Mouse (Mus musculus) heart, adult 2 months (tissue): ENCODE results near the gene Hist2h2ac. TPM values are rescaled to one million over a fixed set of nuclear protein-coding genes. Genes with fewer than 3 reads are reported as not detected.
A peak's percentile ranks its signal among the peaks of the same experiment; 100 is the strongest.

Source experiments
- DNase-seq, 2 experiments: peaks; one replicate each; pipeline ENCODE4 v3.0.0; 2021
- H3K27ac ChIP-seq: fragments of 200-600 bp; 2 replicates; pipeline ENCODE4 v1.8.1; 2022
- H3K27me3 ChIP-seq: fragments of 200-500 bp; 2 replicates; pipeline ENCODE4 v1.6.1; 2012; ENCODE audit warnings: mild to moderate bottlenecking, low read length, inconsistent platforms, mixed read lengths; ENCODE audit not compliant: control insufficient read depth, insufficient read depth
- H3K36me3 ChIP-seq: fragments of 200-500 bp; 2 replicates; pipeline ENCODE4 v1.6.1; 2012; ENCODE audit warnings: low read length, inconsistent platforms; ENCODE audit not compliant: control insufficient read depth, insufficient read depth
- H3K4me1 ChIP-seq: fragments of 200-500 bp; 2 replicates; pipeline ENCODE4 v1.6.1; 2011; ENCODE audit warnings: low read length; ENCODE audit not compliant: control insufficient read depth, insufficient read depth
- H3K4me3 ChIP-seq: fragments of 200-600 bp; 2 replicates; pipeline ENCODE4 v1.8.1; 2022
- H3K79me2 ChIP-seq: fragments of 200-500 bp; replicated peaks from 2 replicates; pipeline ENCODE4 v1.6.1; 2012; ENCODE audit warnings: mild to moderate bottlenecking, inconsistent platforms, low read length, moderate library complexity, mixed read lengths; ENCODE audit not compliant: control insufficient read depth, insufficient read depth
- H3K9ac ChIP-seq: fragments of 200-500 bp; 2 replicates; pipeline ENCODE4 v1.6.1; 2012; ENCODE audit warnings: low read depth, mild to moderate bottlenecking, control low read depth, inconsistent platforms, low read length, mixed read lengths
- CTCF ChIP-seq: fragments of 200-600 bp; IDR thresholded peaks from 2 replicates; pipeline ENCODE4 v1.8.1; 2022; ENCODE audit warnings: antibody characterized with exemption, mild to moderate bottlenecking, moderate library complexity
- EP300 ChIP-seq: fragments of 200-500 bp; IDR thresholded peaks from 2 replicates; pipeline ENCODE4 v1.6.1; 2011; ENCODE audit warnings: low read depth, low read length, control low read depth; ENCODE audit not compliant: insufficient read depth
- POLR2A ChIP-seq: fragments of 200-500 bp; IDR thresholded peaks from 2 replicates; pipeline ENCODE4 v1.6.1; 2011; ENCODE audit warnings: mild to moderate bottlenecking, low read depth, low read length, control low read depth; ENCODE audit not compliant: insufficient read depth
- WGBS: fragments of 180-500 bp; shearing (Covaris S2); methylation state at CpG from one replicate; pipeline ENCODE4 v1.1.7; 2018; 5-methylcytosine and 5-hydroxymethylcytosine counted together
- intact Hi-C: fragments of 180-260 bp; cut with DNase I; formaldehyde crosslinking; loops from one replicate; pipeline ENCODE4 v1.15.1; 2025
- polyA plus RNA-seq: library from polyadenylated mRNA; depleted of rRNA; stranded (reverse); fragments of >200 nt; gene quantifications from 2 replicates; pipeline ENCODE4 v1.2.3, GENCODE M21; 2012
- total RNA-seq, 2 experiments: library from RNA; stranded (reverse); gene quantifications; 2 replicates each; pipeline ENCODE4 v1.2.3; 2021

Gene Hist2h2ac
- total and polyA plus RNA-seq, 3 experiments = 1.3 to 26.3 (median 18.1) TPM

DNA sequence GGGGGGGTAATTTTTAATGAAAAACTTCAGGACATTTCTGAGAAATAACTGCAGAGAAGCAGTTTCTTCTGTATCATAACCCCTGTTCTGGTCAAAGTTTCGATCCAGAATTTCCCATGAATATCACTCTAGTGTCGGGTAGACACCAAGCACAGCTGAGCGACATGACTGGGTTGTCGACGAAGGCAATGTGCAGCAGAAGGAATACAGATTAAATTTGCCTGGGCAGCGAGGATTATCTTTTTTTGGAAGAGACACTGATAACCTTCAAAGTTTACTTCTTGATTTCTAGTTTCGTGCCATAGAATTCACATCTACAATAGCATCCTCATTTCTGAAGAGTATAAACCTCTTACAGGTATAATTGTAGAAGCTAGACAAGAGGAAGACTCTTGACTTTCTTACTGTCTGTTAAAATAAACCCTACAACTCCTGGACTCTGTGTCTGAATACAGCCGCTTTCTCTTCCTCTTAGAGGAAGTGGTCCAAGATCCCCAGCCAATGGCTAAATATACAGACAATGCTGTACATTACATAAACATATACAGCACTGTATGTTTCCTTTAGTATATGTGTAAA lies 45.5 kb upstream of the Hist2h2ac start:
- TF ChIP-seq CTCF (no peak), POLR2A (no peak), EP300 (no peak)
- Histone ChIP-seq H3K9ac (no peak overlapping the region), H3K27me3 (no peaks in the 10 kb centered on the region), H3K27ac (no peak overlapping the region), H3K4me3 (no peak overlapping the region), H3K36me3 (peaks cover 3% of the 10 kb centered on the region; the same call in 1 of the 2 replicates), H3K4me1 (peaks cover 12% of the 10 kb centered on the region), H3K79me2 (no peaks in the 10 kb centered on the region)
- no peak for DNase-seq
- 73% methylated on average over 8 of the region's 8 CpGs for WGBS
- intact Hi-C loops = no loop called here

DNA sequence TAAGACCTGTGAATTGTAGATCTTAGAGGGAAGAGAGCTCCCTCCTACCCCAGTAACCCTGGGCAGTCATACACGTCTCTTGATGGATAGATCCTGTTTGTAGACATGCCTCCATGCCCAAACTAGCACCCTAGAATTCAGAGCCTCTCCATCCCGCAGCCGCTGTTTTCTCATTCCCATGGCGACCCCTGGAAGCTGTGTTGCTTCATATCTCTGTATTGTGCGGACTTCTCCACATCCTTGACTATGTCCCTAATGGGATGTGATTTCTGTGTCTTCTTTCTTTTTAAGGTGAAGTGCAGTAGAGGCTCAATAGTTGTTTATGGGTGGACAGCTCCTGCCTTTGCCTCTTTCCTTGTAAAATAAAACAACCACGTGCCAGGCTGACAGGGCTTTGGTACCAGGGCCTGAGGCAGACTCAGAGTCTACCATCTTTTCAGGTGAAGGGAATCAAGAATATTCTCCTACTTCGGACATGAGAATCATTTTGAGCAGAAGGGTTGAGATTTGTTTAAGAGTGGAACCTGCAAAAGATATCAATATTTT lies 43.8 kb upstream of the Hist2h2ac start:
- Histone ChIP-seq H3K27ac (peak overlapping the region; percentile 98), H3K4me1 (peaks cover 11% of the 10 kb centered on the region), H3K9ac (peak overlapping the region; percentile 71), H3K4me3 (no peak overlapping the region; the same call in 1 of the 2 replicates), H3K79me2 (no peaks in the 10 kb centered on the region), H3K27me3 (no peaks in the 10 kb centered on the region), H3K36me3 (peaks cover 3% of the 10 kb centered on the region; the same call in 1 of the 2 replicates)
- DNase-seq = no peak
- 65% methylated on average over 7 of the region's 7 CpGs for WGBS
- TF ChIP-seq EP300 = no peak
- TF ChIP-seq POLR2A = no peak
- TF ChIP-seq CTCF = no peak
- intact Hi-C loops = no loop called here

DNA sequence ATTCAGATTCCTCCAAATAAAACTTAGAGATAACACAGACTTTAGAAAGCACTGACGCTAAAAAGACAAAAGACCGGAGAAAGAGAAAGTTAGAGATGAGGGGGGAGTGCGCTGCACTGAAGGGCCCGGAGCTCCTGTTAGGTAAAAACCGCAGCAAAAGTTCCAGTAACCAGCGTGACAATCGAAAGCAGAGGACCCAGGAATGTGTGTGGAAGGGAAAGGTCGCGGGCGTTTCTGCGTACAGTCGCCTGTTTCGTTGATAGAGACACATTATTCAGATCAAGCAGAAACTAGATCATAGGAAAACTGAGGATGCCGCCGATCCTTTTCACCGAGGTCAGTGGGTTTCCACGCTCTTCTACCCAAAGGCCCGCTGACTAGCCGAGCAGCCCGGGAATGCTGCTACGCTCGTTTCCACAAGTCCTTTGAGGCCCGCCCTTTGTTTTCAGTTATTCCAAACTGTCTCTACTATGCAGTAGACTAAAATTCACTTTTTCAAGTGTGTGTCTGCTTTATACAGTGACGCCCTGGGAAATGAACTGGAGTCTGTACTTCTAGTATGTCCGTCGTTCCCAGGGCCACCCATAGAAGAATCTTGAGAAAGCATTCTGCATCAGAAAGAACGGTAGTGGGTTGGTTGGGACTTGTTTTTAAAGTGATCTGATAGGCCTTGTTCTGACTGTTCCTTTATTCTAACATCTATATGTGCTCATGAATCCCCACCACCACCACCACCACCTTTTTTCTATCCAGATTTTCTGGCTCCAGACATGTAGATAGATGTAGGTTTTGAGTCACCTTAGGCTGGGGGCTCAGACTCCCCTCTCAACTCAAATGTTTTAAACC lies 43.1 kb upstream of the Hist2h2ac start:
- Histone ChIP-seq H3K36me3 (peaks cover 3% of the 10 kb centered on the region; the same call in 1 of the 2 replicates), H3K79me2 (no peaks in the 10 kb centered on the region), H3K27ac (peak overlapping the region; percentile 98), H3K27me3 (no peaks in the 10 kb centered on the region), H3K4me3 (peak overlapping the region; percentile 80), H3K4me1 (peaks cover 11% of the 10 kb centered on the region), H3K9ac (peak overlapping the region; percentile 71)
- no peak; the same call in none of the 2 replicates for TF ChIP-seq CTCF
- TF ChIP-seq EP300 = no peak
- TF ChIP-seq POLR2A = no peak
- WGBS = 6% methylated on average over 27 of the region's 27 CpGs
- intact Hi-C loops = loop anchor here (1.0 to 2.0 kb wide), 2 partner anchors 21 to 43 kb away; partner anchors contain the start of gene Hist2h2ac
- DNase-seq = peak; percentile 71 to 75

DNA sequence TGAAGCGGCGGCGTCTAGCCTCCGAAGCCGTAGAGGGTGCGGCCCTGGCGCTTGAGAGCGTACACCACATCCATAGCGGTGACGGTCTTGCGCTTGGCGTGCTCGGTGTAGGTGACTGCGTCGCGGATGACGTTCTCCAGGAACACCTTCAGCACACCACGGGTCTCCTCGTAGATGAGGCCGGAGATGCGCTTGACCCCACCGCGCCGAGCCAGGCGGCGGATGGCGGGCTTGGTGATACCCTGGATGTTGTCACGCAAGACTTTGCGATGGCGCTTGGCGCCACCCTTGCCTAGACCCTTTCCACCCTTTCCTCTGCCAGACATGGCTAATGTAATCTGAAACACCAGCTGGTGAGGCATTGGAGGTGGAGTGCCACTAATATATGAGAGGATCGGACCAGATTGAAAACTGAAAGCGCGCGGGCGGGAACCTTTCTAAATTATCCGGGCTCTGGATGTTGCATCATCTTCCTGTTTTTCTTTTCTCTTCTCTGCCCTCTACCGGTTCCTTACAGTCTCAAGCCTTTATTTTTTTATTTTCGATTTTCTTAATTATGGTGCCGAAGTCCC lies 42.4 kb upstream of the Hist2h2ac start, which contains the start of gene Hist2h4:
Gene Hist2h4 (minus strand): TSS at position 333 of the 572 bp plus-strand sequence.
- intact Hi-C loops = loop anchor here (1.0 to 2.0 kb wide), 2 partner anchors 20 to 43 kb away; partner anchors contain the start of gene Hist2h2ac
- Histone ChIP-seq H3K9ac (peak within 1 kb of the TSS; percentile 88), H3K79me2 (no peaks in the 10 kb centered on the region), H3K27me3 (no peaks in the 10 kb centered on the region), H3K36me3 (peaks cover 3% of the 10 kb centered on the region; the same call in 1 of the 2 replicates), H3K4me3 (peak within 1 kb of the TSS; percentile 80), H3K27ac (peak within 1 kb of the TSS; percentile 98), H3K4me1 (peaks cover 10% of the 10 kb centered on the region)
- TF ChIP-seq POLR2A = peak; percentile 100
- peak; percentile 85 for TF ChIP-seq CTCF
- peak; percentile 97 for TF ChIP-seq EP300
- peak; percentile 94 to 95 for DNase-seq
- under 1% methylated on average over 40 of the region's 40 CpGs for WGBS

DNA sequence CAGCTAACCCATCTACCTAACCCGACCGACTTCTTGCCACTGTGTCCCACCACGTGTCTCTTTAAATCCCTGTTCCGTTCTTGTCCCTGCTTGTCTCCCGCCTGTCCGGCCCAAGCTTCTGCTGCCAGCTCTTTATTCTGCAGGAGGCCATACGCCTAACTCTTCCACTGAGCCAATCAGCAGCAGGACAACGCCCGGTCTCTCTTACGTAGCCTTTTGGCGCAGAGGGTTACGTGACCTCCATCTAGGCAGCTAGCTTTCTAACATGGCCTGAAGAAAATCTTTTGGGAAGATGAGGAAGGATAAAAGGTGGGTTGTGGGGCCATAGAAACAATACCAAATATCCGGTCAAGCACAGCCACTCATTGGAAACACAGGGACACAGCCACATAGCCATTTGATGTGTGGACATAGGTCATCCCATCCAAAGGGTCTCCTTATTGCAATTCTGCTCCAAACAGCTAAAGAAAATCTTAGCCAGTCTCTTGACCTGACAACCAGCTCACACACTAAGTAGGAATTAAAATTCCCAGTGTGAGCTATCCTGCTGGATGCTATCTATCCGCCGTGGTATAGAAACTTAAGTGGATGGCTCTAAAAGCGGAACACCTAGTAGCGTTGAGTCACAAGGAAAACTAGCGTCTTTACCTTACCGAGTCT lies 41.7 kb upstream of the Hist2h2ac start:
- H3K79me2 ChIP-seq = no peaks in the 10 kb centered on the region
- peaks cover 8% of the 10 kb centered on the region for H3K4me1 ChIP-seq
- peaks cover 3% of the 10 kb centered on the region; the same call in 1 of the 2 replicates for H3K36me3 ChIP-seq
- peak; percentile 86 to 92 for DNase-seq
- peak overlapping the region; percentile 80 for H3K4me3 ChIP-seq
- intact Hi-C loops = loop anchor here (2.0 kb wide), 1 partner anchor 20 kb away; no protein-coding TSS in a partner anchor
- peak overlapping the region; percentile 98 for H3K27ac ChIP-seq
- WGBS = 2% methylated on average over 19 of the region's 19 CpGs
- TF ChIP-seq POLR2A (peak; percentile 89), CTCF (no peak), EP300 (peak; percentile 87; the same call in 1 of the 2 replicates)
- peak overlapping the region; percentile 88 for H3K9ac ChIP-seq
- H3K27me3 ChIP-seq = no peaks in the 10 kb centered on the region
